Comparison of ENCODE assay signal across 8 mouse cellular contexts in the genomic region with DNA sequence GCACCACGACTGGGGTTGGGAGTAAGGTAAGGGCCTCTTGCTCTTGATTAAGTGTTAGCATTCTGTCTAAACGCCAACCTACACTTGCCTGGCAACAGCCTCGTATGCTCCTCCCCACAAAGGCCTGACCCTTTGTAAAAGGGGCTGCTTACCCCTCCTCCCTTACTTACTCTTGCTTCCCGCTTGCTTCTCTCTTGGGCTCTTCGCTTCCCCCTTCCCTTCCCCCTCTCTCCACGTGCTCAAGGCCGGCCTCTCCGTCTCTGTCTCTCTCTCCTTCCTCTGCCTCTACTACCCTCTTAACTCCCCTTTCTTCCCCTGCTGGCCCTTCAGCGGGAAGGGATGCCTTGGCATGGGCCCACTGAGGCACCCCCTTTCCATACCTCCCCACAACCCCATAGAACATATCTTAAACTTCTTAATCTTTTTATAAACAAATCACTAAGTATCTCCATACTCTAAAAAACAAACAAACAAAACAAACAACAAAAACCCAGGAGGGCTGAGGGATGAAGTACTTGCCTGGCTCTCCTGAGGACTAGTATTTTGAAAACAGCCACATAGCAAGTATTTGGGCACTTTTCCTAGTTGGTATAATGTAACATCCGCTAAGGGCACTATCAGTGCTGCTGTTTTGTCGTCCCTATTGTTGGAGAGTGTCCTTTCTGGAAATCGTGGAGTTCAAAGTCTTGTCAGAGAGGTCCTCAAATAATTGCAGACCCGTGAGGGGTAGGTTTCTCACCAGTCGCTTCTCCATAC. TPM values are rescaled to one million over a fixed set of nuclear protein-coding genes. Genes with fewer than 3 reads are reported as not detected.
DNase-seq lines count a peak whose midpoint lies in the region; ATAC-seq and TF ChIP-seq lines count a peak whose summit lies in the region.

No protein-coding gene starts in this region.

- no peaks in the 10 kb centered on the region for H3K4me1 ChIP-seq in cerebellum, adult 2 months (ENCODE audit: control insufficient read depth, insufficient read depth, low read length)
- H3K4me1 ChIP-seq in heart, embryonic 13.5 days = peaks cover 33% of the 10 kb centered on the region
- H3K4me1 ChIP-seq in liver, embryonic 16.5 days (ENCODE audit: control insufficient read depth, low read depth, low read length) = peaks cover 9% of the 10 kb centered on the region
- peaks cover 4% of the 10 kb centered on the region; the same call in 1 of the 2 replicates for H3K4me1 ChIP-seq in stomach, embryonic 14.5 days (ENCODE audit: control insufficient read depth, insufficient read depth, low read length)

- 63% methylated on average over 14 of the region's 14 CpGs for WGBS in cerebellum, adult 2 months
- 18% methylated on average over 14 of the region's 14 CpGs for WGBS in heart, embryonic 13.5 days
- WGBS in liver, embryonic 16.5 days (ENCODE audit: insufficient replicate concordance) = 12% methylated on average over 14 of the region's 14 CpGs
- 15% methylated on average over 14 of the region's 14 CpGs for WGBS in stomach, embryonic 14.5 days

- no peaks in the 10 kb centered on the region for H3K36me3 ChIP-seq in heart, embryonic 13.5 days
- no peaks in the 10 kb centered on the region for H3K36me3 ChIP-seq in liver, embryonic 16.5 days (ENCODE audit: control insufficient read depth, insufficient read depth)
- H3K36me3 ChIP-seq in stomach, embryonic 14.5 days (ENCODE audit: control insufficient read depth, insufficient read depth, low read length) = no peaks in the 10 kb centered on the region

- no peak overlapping the region for H3K27ac ChIP-seq in cerebellum, adult 2 months (ENCODE audit: insufficient read depth, low read length)
- H3K27ac ChIP-seq in heart, embryonic 13.5 days (replicated peaks) = no peak overlapping the region
- 0 out of 2 replicates have a peak overlapping the region, but pooled peaks have one; percentile 5 for H3K27ac ChIP-seq in liver, embryonic 16.5 days (ENCODE audit: low read length)
- H3K27ac ChIP-seq in stomach, embryonic 14.5 days (ENCODE audit: low read length) = no peak overlapping the region

- no peak for DNase-seq in cerebellum, adult 2 months
- DNase-seq in cerebellum, adult 11-12 months = no peak
- peak; percentile 85 for DNase-seq in R1 (ENCODE audit: low read depth, low spot score)
- DNase-seq in layer of hippocampus, postnatal 36 days = no peak
- no peak for DNase-seq in cerebellum, postnatal 10 days

- ATAC-seq in heart, embryonic 13.5 days (ENCODE audit: extremely low read depth, insufficient number of reproducible peaks, low FRiP score, low TSS enrichment) = no peak
- ATAC-seq in liver, embryonic 16.5 days (ENCODE audit: low read depth) = no peak
- ATAC-seq in stomach, embryonic 14.5 days (ENCODE audit: insufficient number of reproducible peaks, insufficient read depth, low FRiP score, low read depth) = no peak

- no peaks in the 10 kb centered on the region for H3K27me3 ChIP-seq in cerebellum, adult 2 months (ENCODE audit: control insufficient read depth, insufficient read depth, low read length)
- H3K27me3 ChIP-seq in heart, embryonic 13.5 days (replicated peaks) = no peaks in the 10 kb centered on the region
- no peaks in the 10 kb centered on the region; the same call in 1 of the 2 replicates for H3K27me3 ChIP-seq in liver, embryonic 16.5 days (ENCODE audit: control insufficient read depth, insufficient read depth, low read depth, low read length)
- H3K27me3 ChIP-seq in stomach, embryonic 14.5 days (ENCODE audit: control insufficient read depth, insufficient read depth, low read length) = no peaks in the 10 kb centered on the region

- peak overlapping the region; percentile 78 for H3K9ac ChIP-seq in heart, embryonic 13.5 days
- peak overlapping the region; percentile 64 for H3K9ac ChIP-seq in liver, embryonic 16.5 days (ENCODE audit: low read depth, low read length)
- H3K9ac ChIP-seq in stomach, embryonic 14.5 days (replicated peaks; ENCODE audit: low read depth, low read length) = no peak overlapping the region

- no peak for TF ChIP-seq POLR2A in cerebellum, adult 2 months (IDR thresholded peaks at IDR 0.05; ENCODE audit: borderline replicate concordance, insufficient read depth, low read length)

- no peaks in the 10 kb centered on the region for H3K9me3 ChIP-seq in heart, embryonic 13.5 days
- H3K9me3 ChIP-seq in liver, embryonic 16.5 days (replicated peaks; ENCODE audit: control insufficient read depth, low read length) = no peaks in the 10 kb centered on the region
- no peaks in the 10 kb centered on the region for H3K9me3 ChIP-seq in stomach, embryonic 14.5 days (ENCODE audit: control insufficient read depth, low read depth, low read length)

- no peak for TF ChIP-seq CTCF in cerebellum, adult 2 months (IDR thresholded peaks at IDR 0.05; ENCODE audit: borderline replicate concordance, insufficient read depth, low read depth, low read length)

- peak overlapping the region; percentile 78 for H3K4me3 ChIP-seq in cerebellum, adult 2 months (replicated peaks; ENCODE audit: insufficient read depth, low read depth, low read length)
- peak overlapping the region; percentile 81 for H3K4me3 ChIP-seq in heart, embryonic 13.5 days
- peak overlapping the region; percentile 68 for H3K4me3 ChIP-seq in liver, embryonic 16.5 days (ENCODE audit: low read depth, low read length)
- H3K4me3 ChIP-seq in stomach, embryonic 14.5 days (ENCODE audit: low read depth, low read length) = peak overlapping the region; percentile 51

- peak overlapping the region; percentile 100 for H3K4me2 ChIP-seq in heart, embryonic 13.5 days
- peak overlapping the region; percentile 90 for H3K4me2 ChIP-seq in liver, embryonic 16.5 days (ENCODE audit: low read depth, low read length)
- peak overlapping the region; percentile 97 for H3K4me2 ChIP-seq in stomach, embryonic 14.5 days (replicated peaks; ENCODE audit: low read depth, low read length)

RNA-seq across cellular contexts. Expression of a gene that starts 1.3 kb away (rescaled TPM):
- polyA plus RNA-seq in cerebellum, adult 2 months (2012; rRNA removed) = 6.1 and 6.5 TPM in 2 replicates
- polyA plus RNA-seq in heart, embryonic 13.5 days (2015; fragmentation: Nextera tagmentation; extraction: Ambion mirVana) = 4.8 and 5.1 TPM in 2 replicates
- polyA plus RNA-seq in liver, embryonic 16.5 days (2015; fragmentation: Nextera tagmentation; extraction: Ambion mirVana) = 3.7 and 3.9 TPM in 2 replicates
- 13.3 and 15.0 TPM in 2 replicates for polyA plus RNA-seq in stomach, embryonic 14.5 days (2014; fragmentation: Nextera tagmentation; extraction: Ambion mirVana)
- 1 to 10 TPM; 5.9 to 7.1 TPM for total RNA-seq in layer of hippocampus, postnatal 36 days (2021)

RNA-seq across cellular contexts. Expression of a gene that starts 46.0 kb away (rescaled TPM):
- polyA plus RNA-seq in cerebellum, adult 2 months (2012; rRNA removed) = 47.0 and 48.8 TPM in 2 replicates
- 20.2 and 21.4 TPM in 2 replicates for polyA plus RNA-seq in heart, embryonic 13.5 days (2015; fragmentation: Nextera tagmentation; extraction: Ambion mirVana)
- 7.2 and 8.0 TPM in 2 replicates for polyA plus RNA-seq in liver, embryonic 16.5 days (2015; fragmentation: Nextera tagmentation; extraction: Ambion mirVana)
- polyA plus RNA-seq in stomach, embryonic 14.5 days (2014; fragmentation: Nextera tagmentation; extraction: Ambion mirVana) = 32.4 and 34.6 TPM in 2 replicates
- total RNA-seq in layer of hippocampus, postnatal 36 days (2021) = 10 to 100 TPM; 76.5 to 78.5 TPM
